Mouse (Mus musculus): Measurements from ENCODE around the gene D3Ertd751e. TPM values are rescaled to one million over a fixed set of nuclear protein-coding genes. Genes with fewer than 3 reads are reported as not detected.
A peak's percentile ranks its signal among the peaks of the same experiment; 100 is the strongest.

Gene D3Ertd751e
- polyA plus RNA-seq (2014; fragmentation: Nextera tagmentation; extraction: Ambion mirVana): 17.7 and 20.7 TPM in 2 replicates

DNA sequence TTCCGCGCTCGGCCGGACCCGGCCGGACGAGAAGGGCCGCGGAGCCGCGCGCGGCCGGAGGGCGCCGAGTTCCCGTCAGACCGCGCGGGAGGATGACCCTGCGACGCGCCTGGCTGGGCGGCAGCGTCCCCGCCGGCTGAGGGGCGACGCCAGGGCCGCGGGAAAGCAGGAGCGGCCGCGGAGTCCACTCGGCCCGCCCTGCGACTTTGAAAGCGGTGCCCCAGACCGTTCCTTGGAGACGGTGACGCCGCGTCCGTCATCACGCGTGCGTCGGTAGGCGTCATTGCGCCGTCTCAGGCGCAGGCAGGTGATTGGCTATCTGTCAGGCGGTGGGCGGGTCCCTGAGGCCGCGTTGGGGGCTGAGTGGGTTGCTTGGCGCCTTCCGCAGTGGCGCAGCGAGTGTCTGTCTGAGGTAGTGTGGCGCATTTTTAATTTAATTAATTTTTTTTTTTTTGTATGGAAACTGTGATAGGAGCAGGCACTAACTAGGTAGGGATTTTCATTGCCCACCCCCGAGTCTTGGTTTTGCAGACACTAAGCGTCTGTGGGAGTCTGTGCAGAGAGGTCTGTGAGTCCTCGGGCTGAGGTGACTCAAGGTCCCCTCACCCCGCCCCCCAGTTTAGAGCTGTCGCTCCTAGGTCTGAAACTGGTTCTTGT lies at the start of gene D3Ertd751e, which contains the start of gene Sclt1:
D3Ertd751e (plus strand) TSS at position 334 of the 657 bp plus-strand sequence.
Sclt1 (minus strand) TSS at position 237 of the 657 bp plus-strand sequence.
- H3K36me3 ChIP-seq (ENCODE audit: control insufficient read depth, insufficient read depth, low read length): no peaks in the 10 kb centered on the region
- WGBS: under 1% methylated on average over 64 of the region's 66 CpGs
- H3K4me1 ChIP-seq (replicated peaks; ENCODE audit: control insufficient read depth, insufficient read depth, low read length): peaks cover 2% of the 10 kb centered on the region; the same call in 1 of the 2 replicates
- peak within 1 kb of the TSS; percentile 84 for H3K9ac ChIP-seq (ENCODE audit: low read length)
- peak; percentile 100 for ATAC-seq (replicated peaks; ENCODE audit: low FRiP score)
- H3K4me2 ChIP-seq (ENCODE audit: low read depth, low read length, severe bottlenecking): peak within 1 kb of the TSS; percentile 64
- H3K27ac ChIP-seq (ENCODE audit: low read depth, low read length): peak within 1 kb of the TSS; percentile 91
- DNase-seq (ENCODE audit: low spot score): peak; percentile 98
- no peaks in the 10 kb centered on the region for H3K9me3 ChIP-seq (ENCODE audit: control insufficient read depth, low read length)
- no peaks in the 10 kb centered on the region for H3K27me3 ChIP-seq (ENCODE audit: control insufficient read depth, insufficient read depth, low read length)
- H3K4me3 ChIP-seq (ENCODE audit: low read depth, low read length): peak within 1 kb of the TSS; percentile 68

DNA sequence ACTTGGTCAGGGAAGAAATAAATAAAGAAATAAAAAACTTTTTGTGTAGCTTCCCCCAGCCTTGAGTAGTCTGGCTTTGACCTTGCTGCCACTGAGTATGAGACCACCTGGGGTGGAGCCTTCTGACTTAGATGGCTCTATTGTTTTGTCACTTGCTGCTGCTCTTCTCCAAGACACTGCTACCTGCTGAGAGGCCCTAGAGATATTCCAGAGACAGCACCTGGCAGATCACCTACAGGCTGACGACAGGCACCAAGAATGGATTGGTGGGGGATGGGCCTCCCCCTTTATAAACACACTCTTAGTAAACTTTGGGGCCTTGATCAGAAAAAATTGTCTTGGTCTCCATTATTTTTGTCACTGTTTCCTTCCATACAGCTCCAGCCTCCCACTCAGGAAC lies 46.7 kb upstream of the D3Ertd751e start:
- Histone ChIP-seq H3K27ac (ENCODE audit: low read depth, low read length) (no peak overlapping the region), H3K36me3 (ENCODE audit: control insufficient read depth, insufficient read depth, low read length) (no peaks in the 10 kb centered on the region), H3K9me3 (ENCODE audit: control insufficient read depth, low read length) (no peaks in the 10 kb centered on the region), H3K27me3 (ENCODE audit: control insufficient read depth, insufficient read depth, low read length) (no peaks in the 10 kb centered on the region), H3K4me3 (ENCODE audit: low read depth, low read length) (no peak overlapping the region), H3K4me1 (replicated peaks; ENCODE audit: control insufficient read depth, insufficient read depth, low read length) (no peaks in the 10 kb centered on the region), H3K4me2 (ENCODE audit: low read depth, low read length, severe bottlenecking) (no peak overlapping the region), H3K9ac (ENCODE audit: low read length) (no peak overlapping the region)
- WGBS: 86% methylated on average over 1 of the region's 1 CpGs
- no peak for ATAC-seq (replicated peaks; ENCODE audit: low FRiP score)
- DNase-seq (ENCODE audit: low spot score): no peak

DNA sequence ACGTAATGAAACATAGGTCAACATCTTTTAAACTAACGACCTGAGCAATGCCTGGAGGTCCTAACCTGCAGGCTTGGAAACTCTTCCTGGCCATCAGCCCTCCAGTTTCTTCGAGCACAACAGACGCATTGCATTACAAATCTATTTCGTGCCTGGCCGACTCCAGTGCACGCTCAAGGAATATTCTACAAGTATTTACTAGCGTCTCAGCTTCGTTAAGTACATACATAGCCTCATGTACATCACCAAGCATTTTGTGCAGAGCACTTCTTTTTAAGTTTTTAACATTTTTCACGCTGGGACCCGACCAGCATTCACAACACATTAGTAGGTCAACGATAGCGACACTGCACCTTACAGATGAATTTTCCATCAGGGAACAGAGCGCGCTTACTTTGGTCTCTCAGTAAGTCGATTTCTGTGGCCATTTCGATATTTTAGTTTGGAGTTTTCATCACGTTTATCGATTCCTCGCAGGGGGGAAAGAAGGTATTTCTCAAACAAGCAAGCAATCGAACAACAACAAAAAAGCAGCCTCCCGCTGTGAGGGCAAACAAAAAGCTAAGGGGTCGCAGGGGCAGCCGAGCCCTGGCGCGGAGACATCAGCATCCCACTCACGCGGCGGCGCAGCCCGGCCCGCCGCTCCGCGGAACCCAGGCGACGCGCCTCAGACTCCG lies 672 bp upstream of the D3Ertd751e start:
- Histone ChIP-seq H3K36me3 (ENCODE audit: control insufficient read depth, insufficient read depth, low read length) (no peaks in the 10 kb centered on the region), H3K27me3 (ENCODE audit: control insufficient read depth, insufficient read depth, low read length) (no peaks in the 10 kb centered on the region), H3K9ac (ENCODE audit: low read length) (peak overlapping the region; percentile 84), H3K4me3 (ENCODE audit: low read depth, low read length) (peak overlapping the region; percentile 68), H3K4me1 (replicated peaks; ENCODE audit: control insufficient read depth, insufficient read depth, low read length) (peaks cover 2% of the 10 kb centered on the region; the same call in 1 of the 2 replicates), H3K27ac (ENCODE audit: low read depth, low read length) (peak overlapping the region; percentile 91), H3K9me3 (ENCODE audit: control insufficient read depth, low read length) (no peaks in the 10 kb centered on the region), H3K4me2 (ENCODE audit: low read depth, low read length, severe bottlenecking) (peak overlapping the region; percentile 56)
- ATAC-seq (replicated peaks; ENCODE audit: low FRiP score) (peak; percentile 82; the same call in 1 of the 2 replicates), DNase-seq (ENCODE audit: low spot score) (peak; percentile 55)
- under 1% methylated on average over 39 of the region's 39 CpGs for whole genome bisulfite sequencing

DNA sequence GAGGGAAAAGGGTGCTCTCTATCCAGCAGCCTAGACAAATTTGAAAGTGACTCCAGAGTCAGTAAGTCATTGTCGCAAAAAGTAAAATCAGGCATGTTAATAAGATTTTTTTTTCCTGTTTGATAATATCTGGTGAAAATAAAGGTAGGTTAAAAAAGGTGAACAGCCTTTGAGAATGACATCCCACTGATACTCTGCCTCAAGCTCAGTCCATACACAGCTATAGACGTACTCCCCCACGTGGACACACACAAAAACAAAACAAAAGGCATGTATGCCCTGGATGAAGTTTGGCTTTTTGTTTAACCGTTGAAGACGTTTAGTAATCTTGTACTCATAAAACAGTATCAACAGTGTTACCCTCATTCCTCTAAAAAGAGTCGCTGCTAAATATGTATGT lies 1.0 kb downstream of the D3Ertd751e start:
- H3K9ac ChIP-seq (ENCODE audit: low read length): peak overlapping the region; percentile 27; the same call in 1 of the 2 replicates
- no peak overlapping the region for H3K27ac ChIP-seq (ENCODE audit: low read depth, low read length)
- peak overlapping the region; percentile 68 for H3K4me3 ChIP-seq (ENCODE audit: low read depth, low read length)
- peaks cover 2% of the 10 kb centered on the region; the same call in 1 of the 2 replicates for H3K4me1 ChIP-seq (replicated peaks; ENCODE audit: control insufficient read depth, insufficient read depth, low read length)
- no peaks in the 10 kb centered on the region for H3K9me3 ChIP-seq (ENCODE audit: control insufficient read depth, low read length)
- 55% methylated on average over 6 of the region's 6 CpGs for WGBS
- DNase-seq (ENCODE audit: low spot score): no peak
- peak overlapping the region; percentile 64; the same call in 1 of the 2 replicates for H3K4me2 ChIP-seq (ENCODE audit: low read depth, low read length, severe bottlenecking)
- H3K36me3 ChIP-seq (ENCODE audit: control insufficient read depth, insufficient read depth, low read length): no peaks in the 10 kb centered on the region
- H3K27me3 ChIP-seq (ENCODE audit: control insufficient read depth, insufficient read depth, low read length): no peaks in the 10 kb centered on the region
- ATAC-seq (replicated peaks; ENCODE audit: low FRiP score): no peak

DNA sequence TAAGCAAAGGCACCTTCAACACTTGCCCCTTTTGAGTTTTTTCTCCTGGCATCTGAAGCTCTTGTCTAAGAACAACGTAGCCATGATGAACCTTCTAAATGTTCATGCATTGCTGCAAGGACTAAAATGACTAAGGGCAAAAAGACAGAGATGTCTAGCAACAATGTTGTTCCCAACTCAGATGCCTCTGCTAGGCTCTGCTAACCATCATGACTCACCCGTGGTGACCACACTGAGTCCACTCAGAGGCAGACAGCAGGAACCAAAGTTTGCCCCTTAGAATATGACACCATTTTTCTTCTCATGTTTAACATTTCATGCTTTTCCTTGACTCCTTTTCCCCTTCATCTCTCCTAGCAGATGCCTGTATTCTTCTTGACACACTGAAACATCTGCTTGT lies 12.1 kb downstream of the D3Ertd751e start:
- H3K4me3 ChIP-seq (ENCODE audit: low read depth, low read length): no peak overlapping the region
- H3K27me3 ChIP-seq (ENCODE audit: control insufficient read depth, insufficient read depth, low read length): no peaks in the 10 kb centered on the region
- H3K36me3 ChIP-seq (ENCODE audit: control insufficient read depth, insufficient read depth, low read length): no peaks in the 10 kb centered on the region
- no peaks in the 10 kb centered on the region for H3K4me1 ChIP-seq (replicated peaks; ENCODE audit: control insufficient read depth, insufficient read depth, low read length)
- no peak overlapping the region for H3K27ac ChIP-seq (ENCODE audit: low read depth, low read length)
- DNase-seq (ENCODE audit: low spot score) (no peak), ATAC-seq (replicated peaks; ENCODE audit: low FRiP score) (no peak)
- 95% methylated on average over 2 of the region's 2 CpGs for WGBS
- H3K9ac ChIP-seq (ENCODE audit: low read length): no peak overlapping the region
- no peak overlapping the region for H3K4me2 ChIP-seq (ENCODE audit: low read depth, low read length, severe bottlenecking)
- H3K9me3 ChIP-seq (ENCODE audit: control insufficient read depth, low read length): no peaks in the 10 kb centered on the region

DNA sequence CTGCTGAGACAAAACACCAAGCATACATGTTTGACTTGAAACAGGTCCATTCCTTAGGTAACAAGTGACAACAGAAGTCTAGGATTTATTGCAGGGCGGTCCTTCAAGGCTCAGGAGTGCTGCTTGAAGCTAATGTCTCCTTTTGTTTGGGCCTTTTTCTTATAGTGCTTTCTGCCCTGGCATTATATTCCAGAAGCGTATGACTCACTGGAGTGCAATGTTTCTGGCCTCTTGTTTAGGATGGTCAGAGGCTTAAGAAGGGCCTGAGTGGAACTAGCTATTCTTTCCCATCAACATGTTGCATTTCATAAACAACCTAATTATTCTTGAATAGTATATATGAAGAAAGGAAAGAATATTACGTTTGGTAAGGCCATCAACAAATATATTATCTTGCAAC lies 19.7 kb downstream of the D3Ertd751e start:
- WGBS: 87% methylated on average over 3 of the region's 3 CpGs
- Histone ChIP-seq H3K27ac (ENCODE audit: low read depth, low read length) (no peak overlapping the region), H3K36me3 (ENCODE audit: control insufficient read depth, insufficient read depth, low read length) (no peaks in the 10 kb centered on the region), H3K4me1 (replicated peaks; ENCODE audit: control insufficient read depth, insufficient read depth, low read length) (no peaks in the 10 kb centered on the region), H3K4me3 (ENCODE audit: low read depth, low read length) (no peak overlapping the region), H3K4me2 (ENCODE audit: low read depth, low read length, severe bottlenecking) (no peak overlapping the region), H3K9ac (ENCODE audit: low read length) (no peak overlapping the region), H3K27me3 (ENCODE audit: control insufficient read depth, insufficient read depth, low read length) (no peaks in the 10 kb centered on the region), H3K9me3 (ENCODE audit: control insufficient read depth, low read length) (no peaks in the 10 kb centered on the region)
- ATAC-seq (replicated peaks; ENCODE audit: low FRiP score) (no peak), DNase-seq (ENCODE audit: low spot score) (no peak)

DNA sequence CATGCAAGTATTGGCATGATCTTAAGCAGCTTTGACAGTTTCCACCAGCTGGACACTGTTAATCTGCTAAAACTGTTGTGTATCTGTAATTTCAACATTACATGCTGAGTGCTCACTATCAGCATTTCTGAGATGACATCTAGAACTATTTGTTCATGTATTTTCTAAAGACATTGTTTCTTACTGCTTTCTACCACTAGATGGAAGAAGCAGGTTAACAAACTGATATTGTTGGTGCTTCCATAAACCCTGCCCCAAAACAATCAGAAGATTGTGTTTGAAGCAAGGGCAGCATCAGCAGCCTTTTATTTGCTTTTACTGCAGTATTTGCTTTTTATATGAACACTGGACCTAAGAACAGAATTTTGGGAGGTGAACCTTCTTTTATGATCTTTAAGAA lies 70.0 kb downstream of the D3Ertd751e start:
- no peak for ATAC-seq (replicated peaks; ENCODE audit: low FRiP score)
- DNase-seq (ENCODE audit: low spot score): no peak
- no peaks in the 10 kb centered on the region for H3K36me3 ChIP-seq (ENCODE audit: control insufficient read depth, insufficient read depth, low read length)
- no peak overlapping the region for H3K27ac ChIP-seq (ENCODE audit: low read depth, low read length)
- no peak overlapping the region for H3K4me3 ChIP-seq (ENCODE audit: low read depth, low read length)
- no peak overlapping the region for H3K4me2 ChIP-seq (ENCODE audit: low read depth, low read length, severe bottlenecking)
- H3K9ac ChIP-seq (ENCODE audit: low read length): no peak overlapping the region
- H3K4me1 ChIP-seq (replicated peaks; ENCODE audit: control insufficient read depth, insufficient read depth, low read length): no peaks in the 10 kb centered on the region
- no peaks in the 10 kb centered on the region for H3K9me3 ChIP-seq (ENCODE audit: control insufficient read depth, low read length)
- no peaks in the 10 kb centered on the region for H3K27me3 ChIP-seq (ENCODE audit: control insufficient read depth, insufficient read depth, low read length)
